Mouse (Mus musculus) layer of hippocampus, adult 11-12 months (tissue): ENCODE data around the gene Gli1.
A peak's percentile ranks its signal among the peaks of the same experiment; 100 is the strongest.

ENCODE experiments used
- DNase-seq: peaks from one replicate; pipeline ENCODE4 v3.0.0; 2022; ENCODE audit warnings: low spot score

Gli1 gene

DNA sequence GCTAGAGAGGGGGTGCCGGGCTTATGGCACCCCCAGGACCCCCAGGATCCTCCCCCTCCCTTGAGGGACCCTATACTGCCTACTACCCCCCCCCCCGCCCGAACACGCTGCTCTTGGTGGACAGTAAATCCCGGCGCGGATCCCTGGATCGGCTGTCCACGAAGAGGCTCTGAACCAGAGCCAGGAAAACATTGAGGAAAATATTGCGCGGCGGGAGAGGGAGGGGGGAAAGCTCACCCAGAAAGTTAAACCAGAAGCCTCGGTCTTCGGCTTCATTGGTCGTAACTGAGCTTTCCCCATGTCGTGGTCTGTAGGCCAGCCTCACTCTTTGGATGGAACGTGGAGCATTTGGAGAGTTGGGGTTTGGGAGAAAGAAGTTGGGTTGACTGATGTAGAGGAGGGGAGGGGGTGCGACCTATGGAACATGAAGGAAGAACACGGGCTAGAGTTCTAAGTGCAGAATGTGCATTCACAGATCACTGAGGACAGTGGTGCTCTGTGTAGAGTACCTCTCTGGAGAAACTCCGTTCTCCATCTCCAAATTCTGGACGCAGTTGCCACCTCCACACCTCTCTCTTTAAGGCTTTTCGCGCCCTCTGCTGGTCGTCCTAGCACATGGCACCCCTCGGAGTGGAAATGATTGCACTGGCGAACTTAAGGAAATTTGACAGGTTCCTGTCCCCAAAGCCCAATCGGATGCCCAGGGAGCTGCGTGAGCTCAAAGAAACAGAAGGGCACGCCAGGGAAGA, at the start of gene Gli1:
Gli1 (minus strand) TSS at position 84 of the 749 bp plus-strand sequence.
- peak; percentile 77 for DNase-seq

DNA sequence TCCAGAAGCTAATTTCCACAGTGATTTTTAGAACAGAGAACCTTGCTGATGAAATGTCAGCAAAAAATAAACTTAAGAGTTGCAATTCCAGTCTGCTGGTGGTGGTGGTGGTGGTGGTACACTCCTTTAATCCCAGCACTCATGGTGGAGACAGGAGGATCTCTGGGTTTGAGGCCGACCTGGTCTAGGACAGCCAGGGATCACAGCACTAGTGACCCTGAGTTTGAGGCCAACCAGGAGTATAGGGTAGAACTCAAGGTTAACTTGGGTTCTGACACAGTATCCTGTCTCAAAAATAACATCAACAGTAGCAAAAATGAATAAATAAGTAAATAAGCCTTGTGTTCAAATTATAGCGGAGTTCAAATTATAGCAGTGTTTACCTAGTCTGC, 40.0 kb upstream of the Gli1 start:
- DNase-seq, result no peak

DNA sequence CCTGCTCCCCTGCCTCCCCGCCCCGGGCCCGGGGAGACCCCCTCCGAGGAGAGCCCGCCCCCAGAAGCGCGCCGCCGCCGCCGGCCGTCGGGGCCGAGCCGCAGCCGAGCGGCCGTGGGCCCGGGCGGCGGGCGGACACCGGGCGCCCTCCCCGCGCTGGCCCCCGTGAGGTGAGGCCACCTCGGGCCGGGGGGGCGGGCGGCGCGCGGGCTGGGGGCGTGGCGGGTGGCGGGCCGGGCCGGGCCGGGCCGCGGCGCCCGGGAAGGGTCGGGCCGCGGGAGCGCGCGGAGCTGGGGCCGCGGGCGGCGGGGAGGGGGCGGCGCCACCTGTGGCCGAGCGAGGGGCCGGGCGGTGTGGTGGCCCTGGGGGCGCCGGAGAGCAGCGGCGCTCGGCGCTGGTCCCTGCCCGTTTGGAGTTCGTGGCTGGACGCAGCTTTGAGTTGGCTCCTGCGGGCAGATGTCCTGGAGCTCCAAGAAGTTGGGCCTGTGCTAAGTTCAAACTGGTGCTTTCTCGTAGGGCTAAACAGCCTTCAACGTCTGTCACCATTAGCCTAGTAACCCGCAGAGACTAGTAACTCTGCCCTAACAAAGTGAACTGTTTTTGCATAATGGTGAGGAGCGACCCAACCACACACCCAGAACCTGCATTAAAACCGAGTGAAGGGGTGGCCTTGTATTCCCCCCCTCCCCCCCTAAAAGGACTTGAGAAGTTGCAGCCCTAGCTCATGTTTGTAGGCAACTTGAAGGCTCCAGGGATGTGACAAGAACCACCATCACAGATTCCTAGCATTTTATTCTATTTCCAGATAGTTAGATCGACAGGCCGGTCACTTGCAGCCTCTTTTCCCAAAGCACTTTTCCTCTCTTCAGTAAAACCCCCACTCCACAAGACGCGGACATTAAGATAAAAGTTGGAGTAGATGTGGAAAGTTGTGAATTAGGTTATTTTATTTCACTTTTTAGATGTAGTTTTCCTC, 39.3 kb upstream of the Gli1 start:
- peak; percentile 34 for DNase-seq

DNA sequence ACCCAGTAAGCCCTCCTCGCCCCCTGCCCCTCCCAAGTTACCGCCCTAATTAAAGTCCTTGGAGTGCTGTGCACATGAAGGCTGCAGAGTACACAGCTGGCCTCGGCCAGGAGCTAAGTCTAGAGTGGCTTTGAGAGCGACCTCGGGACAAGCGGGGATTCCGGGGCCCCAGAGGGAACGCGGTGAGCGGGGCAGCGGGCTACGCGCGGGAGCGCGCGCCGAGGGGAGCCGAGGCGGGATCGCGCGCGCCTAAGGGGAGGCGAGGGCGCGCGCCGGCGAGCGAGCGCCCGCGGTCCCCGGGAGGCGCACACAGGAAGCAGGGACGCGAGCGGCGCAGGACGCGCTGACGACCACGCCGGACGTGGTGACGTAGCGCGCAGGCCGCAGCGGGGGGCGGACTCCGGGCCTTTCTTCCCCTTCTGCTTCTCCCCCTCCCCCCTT, 38.5 kb upstream of the Gli1 start, which contains the start of gene R3hdm2:
R3hdm2 (plus strand) TSS at position 77 of the 441 bp plus-strand sequence.
- peak; percentile 91 for DNase-seq

DNA sequence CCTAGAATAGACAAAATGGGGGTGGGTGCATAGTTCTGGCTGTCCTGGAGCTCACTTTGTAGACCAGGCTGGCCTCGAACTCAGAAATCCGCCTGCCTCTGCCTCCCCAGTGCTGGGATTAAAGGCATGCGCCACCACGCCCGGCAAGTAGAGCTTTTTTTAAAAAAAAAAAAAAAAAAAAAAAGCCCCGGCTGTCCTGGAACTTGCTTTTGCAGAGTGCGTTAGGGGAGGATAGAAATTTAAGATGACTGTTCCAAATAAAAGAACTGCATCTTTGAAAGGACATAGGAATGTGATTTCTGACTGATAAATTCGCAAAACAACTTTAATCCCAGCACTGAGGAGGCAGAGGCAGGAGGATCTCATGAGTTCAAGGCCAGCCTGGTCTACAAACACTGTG, 37.9 kb upstream of the Gli1 start:
- DNase-seq, result no peak

DNA sequence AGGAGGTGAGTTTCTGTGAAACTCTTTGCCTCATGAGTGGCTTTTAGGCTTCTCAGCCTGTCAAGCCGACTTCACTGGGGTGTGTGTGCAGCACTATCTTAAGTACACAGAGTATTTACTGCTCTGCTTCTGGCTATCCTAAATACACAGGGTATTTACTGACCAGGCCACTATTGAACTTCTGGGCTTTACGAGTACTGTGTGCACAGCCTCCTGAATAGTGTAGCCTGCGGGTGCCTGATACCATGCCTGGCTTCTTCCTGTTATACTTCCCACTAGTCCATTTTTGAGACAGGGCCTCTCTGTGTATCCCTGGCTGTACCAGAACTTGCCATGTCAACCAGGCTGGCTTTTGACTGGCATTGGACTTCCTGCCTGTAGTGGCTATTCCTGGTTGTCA, 35.9 kb upstream of the Gli1 start:
- no peak for DNase-seq

DNA sequence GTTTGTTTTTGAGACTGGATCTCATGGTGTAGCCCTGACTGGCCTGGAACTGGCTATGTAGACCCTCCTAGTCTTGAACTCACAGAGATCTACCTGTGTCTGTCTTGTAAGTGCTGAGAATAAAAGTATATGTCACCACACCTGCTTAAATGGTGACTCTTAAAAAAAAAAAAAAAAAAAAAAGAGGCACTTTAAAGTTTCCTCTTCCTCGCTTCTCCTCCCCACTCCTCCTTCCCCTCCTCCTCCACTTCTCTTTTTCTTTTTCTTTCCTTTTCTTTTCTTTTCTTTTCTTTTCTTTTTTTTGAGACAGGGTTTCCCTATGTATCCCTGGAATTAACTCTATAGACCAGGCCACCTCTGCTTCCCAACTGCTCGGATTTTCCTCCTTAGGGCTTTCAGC, 29.2 kb upstream of the Gli1 start:
- no peak for DNase-seq

DNA sequence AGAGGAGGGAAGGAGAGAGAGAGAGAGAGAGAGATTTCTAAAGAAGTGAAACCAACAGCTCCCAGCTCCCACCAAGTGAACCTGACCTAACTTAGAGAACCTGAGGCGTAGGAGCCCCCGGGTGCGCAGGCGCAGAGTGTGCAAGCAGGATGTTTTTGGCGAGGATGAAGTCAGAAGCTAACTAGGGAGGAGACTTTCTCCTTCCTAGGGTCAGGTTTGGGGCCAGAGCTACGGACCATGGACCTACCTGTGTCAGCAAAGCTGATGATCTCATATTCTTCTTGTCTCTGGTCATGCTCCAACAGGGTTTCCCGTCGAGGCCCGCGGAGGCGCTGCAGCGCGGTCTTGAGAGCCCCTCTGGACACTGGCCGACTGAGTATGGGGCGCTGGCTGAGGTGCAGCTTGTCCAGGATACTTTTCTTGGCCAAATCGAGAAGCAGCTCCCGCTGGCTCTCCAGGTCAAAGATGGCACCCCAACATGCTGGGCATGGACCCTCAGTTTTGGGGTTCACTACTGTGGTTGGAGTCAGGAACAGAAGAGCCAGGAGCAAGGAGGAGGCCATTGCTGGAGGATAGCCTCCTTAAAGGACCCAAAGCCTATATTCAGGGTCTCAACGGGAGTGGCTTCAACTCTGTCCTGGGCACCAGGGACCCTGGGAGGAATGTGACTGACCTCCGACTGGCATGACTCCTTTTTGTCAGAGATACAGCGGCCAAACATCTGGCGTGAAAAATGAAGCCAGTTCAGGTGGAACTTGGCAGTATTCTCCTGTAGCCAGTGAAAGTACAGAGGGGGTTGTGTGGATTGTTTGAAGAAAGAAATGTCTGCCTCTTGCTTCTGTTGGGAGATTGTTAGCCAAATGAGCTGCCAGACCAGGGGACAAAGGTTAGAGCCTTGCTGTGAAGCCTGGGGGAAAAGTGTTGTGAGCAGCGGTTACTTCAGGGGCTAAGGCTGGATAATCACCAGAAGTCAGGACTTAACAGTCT, 28.4 kb upstream of the Gli1 start, which contains the start of gene Inhbc:
Inhbc (minus strand) TSS at position 598 of the 987 bp plus-strand sequence.
- no peak for DNase-seq

DNA sequence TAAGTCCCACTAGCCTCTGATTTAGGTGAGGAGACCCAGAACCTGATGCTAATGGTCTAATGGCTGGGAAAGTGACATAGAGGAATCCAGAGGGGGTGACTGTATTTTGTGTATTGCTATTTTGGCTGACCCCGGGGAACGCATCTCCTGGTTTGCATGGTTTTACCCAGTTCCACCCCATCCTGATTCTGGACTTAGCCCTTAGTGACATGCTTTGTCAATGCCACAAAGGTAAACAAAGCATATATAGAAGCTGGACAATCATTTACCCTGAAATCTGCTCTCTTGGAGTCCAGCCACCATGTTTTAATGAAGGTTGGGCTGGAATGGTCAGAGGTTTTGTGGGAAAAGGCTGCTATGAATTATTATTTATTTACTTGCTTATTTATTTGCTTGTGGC, 26.5 kb upstream of the Gli1 start:
- no peak for DNase-seq

DNA sequence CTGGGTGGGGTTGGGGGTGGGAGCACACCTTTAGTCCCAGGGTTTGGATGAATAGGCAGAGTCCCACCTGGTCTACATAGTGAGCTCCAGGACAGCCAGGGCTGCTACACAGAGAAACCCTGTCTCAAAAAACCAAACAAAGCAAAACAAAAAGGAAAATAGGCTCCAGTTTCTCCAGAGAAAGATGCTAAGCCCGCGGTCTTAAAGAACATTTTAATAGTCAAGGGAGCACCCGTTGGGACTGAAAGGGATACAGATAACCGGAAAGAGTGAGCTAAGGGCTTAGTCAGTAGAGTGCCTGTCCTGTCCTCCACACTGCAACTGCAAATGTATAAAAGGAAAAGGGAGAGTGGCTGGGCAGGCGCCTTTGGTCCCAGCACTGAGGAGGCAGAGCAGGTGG, 25.3 kb upstream of the Gli1 start:
- no peak for DNase-seq

DNA sequence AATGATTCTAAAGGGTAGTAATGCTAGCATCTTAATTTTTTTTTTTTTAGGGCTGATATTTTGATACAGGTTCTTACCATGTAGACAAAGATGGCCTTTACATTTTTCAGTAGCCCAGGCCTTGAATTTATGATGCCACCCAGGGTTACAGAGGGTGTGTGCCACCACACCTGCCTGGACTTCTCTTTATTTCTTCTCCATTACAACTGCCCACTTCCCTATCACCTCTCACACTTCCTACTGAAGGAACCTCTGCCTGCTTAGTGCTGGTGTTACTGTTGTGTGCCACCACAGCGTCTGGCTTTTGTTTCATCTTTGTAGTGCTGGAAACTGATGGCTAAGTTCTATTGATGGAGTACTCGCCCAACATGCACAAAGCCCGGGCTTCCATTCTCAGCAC, 18.9 kb upstream of the Gli1 start:
- DNase-seq, result no peak

DNA sequence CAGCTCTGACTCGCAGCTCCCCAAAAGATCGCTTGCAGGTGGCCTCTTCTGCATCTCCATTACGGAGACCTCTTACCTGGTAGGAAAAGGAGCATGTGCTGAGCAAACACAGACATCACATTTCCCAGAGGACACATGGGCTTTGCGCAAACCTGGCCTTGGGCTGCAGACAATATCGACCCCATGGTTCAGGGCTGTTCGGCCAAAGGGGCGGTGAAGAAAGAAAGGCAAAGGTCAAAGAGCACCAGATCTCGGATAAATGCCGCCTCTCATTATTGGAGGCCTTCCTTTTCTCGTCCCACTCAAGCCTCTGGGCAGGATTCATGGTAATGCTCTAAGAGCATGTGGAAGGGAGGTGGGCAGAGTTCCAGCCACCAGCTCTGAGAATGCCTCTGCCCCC, 13.6 kb upstream of the Gli1 start:
- DNase-seq, result no peak

DNA sequence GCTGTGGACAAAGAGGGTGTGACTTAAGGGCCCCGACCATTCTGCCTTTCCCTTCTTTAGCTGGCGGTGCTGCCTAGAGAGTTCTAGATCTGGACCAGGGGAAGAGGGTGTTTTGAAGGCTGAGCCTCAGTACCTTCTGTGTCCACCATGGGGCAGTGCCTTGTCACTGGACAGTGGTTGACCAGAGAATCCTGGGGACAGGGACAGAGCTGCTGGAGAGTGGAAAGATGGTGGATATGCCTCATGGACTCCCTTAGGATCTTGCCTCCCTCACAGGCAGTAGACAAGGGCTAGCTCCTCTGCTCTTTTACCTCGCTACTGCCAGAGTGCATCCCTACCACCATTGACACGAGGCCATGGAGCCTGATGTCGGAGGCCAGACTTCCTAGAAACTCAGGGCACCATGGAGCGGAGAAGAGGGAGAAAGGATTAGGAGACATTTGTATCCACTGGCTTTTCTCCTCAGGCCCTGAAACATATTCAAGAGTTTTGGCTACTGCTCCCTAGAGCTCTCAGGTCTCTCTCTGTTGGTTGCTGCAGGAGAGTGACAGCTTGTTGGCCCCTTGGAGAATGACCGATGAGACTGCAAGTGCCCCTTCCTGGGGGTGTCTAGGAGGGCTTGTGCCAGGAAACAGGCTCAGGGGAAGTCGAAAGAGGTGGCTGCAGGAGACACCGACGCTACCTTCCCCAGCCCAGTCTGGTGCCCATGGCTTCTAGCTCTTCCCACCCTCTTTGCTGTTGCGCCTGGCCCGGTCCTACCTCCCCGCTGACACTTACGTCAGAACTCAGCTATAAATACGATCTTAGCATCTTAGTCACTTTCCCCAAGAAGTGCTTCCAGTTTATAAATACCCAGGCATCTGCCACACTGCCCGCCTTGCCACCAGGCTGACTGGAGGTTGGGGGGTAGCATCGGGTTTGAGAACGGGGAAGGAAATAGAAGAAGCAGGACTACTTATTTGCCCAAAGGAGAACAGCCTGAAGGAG, 12.4 kb upstream of the Gli1 start, which contains the start of gene Inhbe:
Inhbe (minus strand) TSS at position 503 of the 987 bp plus-strand sequence.
- peak; percentile 72 for DNase-seq

DNA sequence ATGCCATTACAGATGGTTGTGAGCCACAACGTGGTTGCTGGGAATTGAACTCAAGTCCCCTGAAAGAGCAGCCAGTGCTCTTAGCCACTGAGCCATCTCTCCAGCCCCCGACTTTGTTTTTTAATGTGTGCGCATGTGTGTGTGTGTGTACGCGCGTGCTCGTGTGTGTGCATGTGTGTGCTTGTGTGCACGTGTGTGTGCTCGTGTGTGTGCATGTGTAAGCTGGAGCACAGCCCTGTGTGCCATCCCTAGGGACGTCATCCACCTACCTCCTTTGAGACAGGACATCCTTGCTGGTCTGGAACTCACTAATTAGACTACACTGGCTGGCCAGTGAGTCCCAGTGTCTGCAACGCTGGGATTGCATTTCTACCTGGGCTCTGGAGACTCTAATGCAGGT, 11.0 kb upstream of the Gli1 start:
- DNase-seq, result no peak

DNA sequence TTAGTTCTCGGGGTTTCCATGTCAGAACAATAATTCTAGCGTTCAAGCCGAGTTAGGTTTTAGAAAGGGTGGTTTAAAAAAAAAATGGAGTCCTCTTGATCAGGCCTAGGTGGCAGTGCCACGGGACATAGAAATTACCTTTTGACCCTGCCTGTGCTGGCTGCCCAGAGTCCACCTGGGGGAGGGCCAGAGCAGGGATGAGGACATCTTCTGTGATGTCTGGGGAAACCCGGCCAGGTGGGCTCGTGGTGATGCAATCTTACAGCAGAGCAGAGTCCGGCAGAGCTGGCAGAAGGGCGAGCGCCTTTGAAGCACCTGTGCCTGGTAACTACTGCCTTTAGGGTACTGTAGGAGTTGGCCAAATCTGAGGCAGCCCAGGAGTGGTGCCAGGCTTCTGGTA, 10.4 kb upstream of the Gli1 start:
- DNase-seq, result no peak

DNA sequence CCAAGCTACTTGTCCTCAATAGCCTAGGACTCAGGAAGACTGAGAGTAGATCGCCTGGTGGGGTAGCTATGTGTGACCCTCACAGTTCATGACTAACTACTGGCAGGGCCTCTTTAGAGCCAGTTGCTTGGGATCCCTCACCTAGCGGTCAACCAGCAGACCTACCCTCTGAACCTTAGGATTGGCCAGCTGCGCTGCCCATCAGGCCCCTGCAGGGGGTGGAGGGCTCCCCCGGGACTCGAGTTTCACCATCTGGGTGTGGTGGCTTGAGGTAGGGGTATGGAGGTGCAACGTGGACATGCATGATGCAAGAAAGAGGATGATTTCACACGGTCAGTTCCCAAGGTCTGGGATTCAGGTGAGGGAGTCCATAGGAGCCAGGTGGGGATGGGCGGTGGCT, 9.9 kb upstream of the Gli1 start:
- DNase-seq, result no peak

DNA sequence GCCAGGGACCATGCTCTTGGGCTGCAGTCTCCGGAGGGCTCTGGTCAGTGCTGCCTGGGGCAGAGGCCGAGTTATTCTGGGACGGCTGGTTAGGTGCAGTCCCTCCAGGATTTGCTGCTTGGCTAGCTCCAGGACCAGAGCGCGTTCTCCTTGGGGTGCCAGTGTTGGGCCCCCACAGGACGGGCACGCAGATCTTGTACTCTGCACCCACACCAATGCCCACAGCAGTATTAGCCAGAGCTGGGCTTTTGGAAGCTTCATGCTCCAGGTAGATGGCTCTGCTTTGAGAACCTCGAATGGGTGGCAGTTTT, 9.5 kb upstream of the Gli1 start:
- DNase-seq, result no peak

DNA sequence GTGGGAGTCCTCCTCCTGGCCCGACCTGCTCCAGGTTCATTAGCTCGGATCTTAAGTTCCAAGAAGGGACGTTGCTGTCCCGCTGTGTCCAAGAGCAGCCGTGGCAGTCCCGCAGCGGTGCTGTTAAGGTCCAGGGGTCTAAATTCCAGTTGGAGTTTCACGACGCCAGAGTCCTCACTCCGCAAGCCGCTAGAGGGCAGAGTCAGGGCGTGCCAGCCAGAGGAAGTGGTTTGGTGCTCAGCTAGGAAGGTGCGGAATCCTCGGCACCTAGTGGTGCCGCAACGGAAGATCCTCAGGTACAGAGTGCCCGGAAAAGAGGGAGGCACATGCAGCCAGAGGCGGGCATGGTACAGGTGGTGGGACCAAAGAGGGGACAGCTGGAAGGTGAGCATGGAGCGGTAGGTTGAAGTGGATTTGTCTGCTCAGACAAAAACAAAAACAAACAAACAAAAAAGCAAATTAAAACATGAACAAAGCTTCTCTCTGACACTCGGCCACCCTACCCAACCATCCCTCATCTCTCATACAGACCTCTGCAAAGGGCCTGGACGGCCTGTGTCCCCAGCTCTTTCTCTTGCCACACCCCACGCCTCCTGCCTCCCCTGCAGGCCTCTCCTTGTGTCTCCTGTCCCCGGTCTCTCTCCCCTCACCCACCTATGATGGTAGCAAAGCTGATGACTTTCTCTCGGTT, 9.0 kb upstream of the Gli1 start:
- DNase-seq, result peak; percentile 70

DNA sequence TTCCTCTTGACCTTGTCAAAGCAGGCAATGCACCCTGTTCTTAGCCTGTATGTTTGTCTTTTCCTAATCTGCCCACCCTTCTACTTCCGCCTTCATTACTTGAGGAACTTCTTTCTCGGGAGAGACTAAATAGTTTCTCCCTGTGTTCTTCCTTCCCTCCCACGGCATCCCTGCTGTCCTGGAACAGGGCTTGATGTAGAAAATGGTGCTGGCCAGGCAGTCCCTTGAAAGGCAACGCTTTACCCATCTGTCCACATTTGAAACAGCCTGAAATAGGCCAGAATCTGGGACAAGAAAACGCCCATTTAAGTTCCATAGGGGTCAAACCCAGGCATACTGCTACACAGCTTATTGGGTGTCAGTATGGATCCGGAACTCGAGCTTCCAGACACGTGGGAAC, 8.0 kb upstream of the Gli1 start:
- DNase-seq, result no peak

DNA sequence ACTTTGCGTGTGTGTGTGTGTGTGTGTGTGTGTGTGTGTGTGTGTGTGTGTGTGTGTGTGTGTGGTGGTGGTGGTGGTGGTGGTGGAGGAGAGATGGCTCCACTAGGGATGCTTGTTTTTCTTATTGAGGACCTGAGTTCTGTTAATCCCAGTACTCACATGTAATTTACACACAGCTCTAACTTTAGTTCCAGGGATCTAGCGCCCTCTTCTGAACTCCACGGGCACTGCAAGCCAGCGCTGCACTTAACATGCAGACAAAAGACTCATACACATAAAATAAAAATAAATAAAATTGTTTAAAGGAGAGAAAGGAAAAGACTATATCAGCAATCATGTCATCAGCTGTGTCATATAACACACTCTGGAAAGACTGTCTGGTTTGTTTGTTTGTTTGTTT, 7.2 kb upstream of the Gli1 start:
- no peak for DNase-seq
